ENCODE assay signal across 12 mouse cellular contexts in the genomic region with DNA sequence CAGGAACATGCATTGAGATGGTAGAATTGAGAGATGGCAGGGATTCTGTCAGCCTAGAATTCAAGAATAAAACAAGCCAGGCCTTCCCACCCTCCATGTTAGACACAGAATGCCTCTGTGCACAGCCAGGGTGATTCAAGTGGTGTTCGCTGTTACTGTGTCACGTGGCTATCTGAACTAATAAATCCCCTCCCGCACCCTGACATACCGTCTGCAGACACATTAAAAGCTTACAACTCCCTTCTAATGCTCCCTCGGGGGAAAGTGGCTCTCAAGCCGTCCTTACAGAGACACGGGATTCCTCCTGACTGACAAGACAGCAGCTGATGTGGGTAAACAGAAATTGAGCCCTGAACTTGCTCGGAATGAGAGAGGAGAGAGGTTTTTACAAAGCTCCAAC.
DNase-seq lines count a peak whose midpoint lies in the region; ATAC-seq and TF ChIP-seq lines count a peak whose summit lies in the region.
"Had no signal": no experiment of that assay in that cellular context is flagged by ENCODE, and none has a peak within 500 bp of the region (broad histone marks: within the 10 kb centered on the region; RNA-seq: fewer than 3 reads in every experiment).

No protein-coding gene starts in this region.

- H3K4me1 ChIP-seq in hindbrain, embryonic 13.5 days (replicated peaks), result peaks cover 55% of the 10 kb centered on the region
- H3K4me1 ChIP-seq in hindbrain, embryonic 11.5 days (replicated peaks; ENCODE audit: control insufficient read depth, insufficient read depth, low read length), result no peaks in the 10 kb centered on the region; the same call in 1 of the 2 replicates
- peaks cover 23% of the 10 kb centered on the region for H3K4me1 ChIP-seq in embryonic facial prominence, embryonic 14.5 days (ENCODE audit: control insufficient read depth, insufficient read depth, low read length)
- H3K4me1 ChIP-seq in neural tube, embryonic 13.5 days (replicated peaks), result peaks cover 57% of the 10 kb centered on the region

- DNase-seq in hindbrain, embryonic 11.5 days (ENCODE audit: low spot score), result no peak
- peak; percentile 66 for DNase-seq in brain, embryonic 14.5 days (ENCODE audit: low read depth)
- peak; percentile 76 for DNase-seq in embryonic facial prominence, embryonic 14.5 days (ENCODE audit: low spot score)
- DNase-seq in spleen, postnatal 4 days (ENCODE audit: low spot score in 2 of 2), result no peak
- DNase-seq in thymus, postnatal 25 days, result no peak
- DNase-seq: adrenal gland, postnatal 10 days; kidney, postnatal 36 days; liver; thymus, postnatal 36 days had no signal

- H3K9me3 ChIP-seq in hindbrain, embryonic 13.5 days, result no peaks in the 10 kb centered on the region
- no peaks in the 10 kb centered on the region for H3K9me3 ChIP-seq in hindbrain, embryonic 11.5 days (ENCODE audit: control insufficient read depth, low read length)
- H3K9me3 ChIP-seq in embryonic facial prominence, embryonic 14.5 days (ENCODE audit: control insufficient read depth, low read length), result no peaks in the 10 kb centered on the region
- H3K9me3 ChIP-seq in neural tube, embryonic 13.5 days, result no peaks in the 10 kb centered on the region

- TF ChIP-seq CTCF in brain, embryonic 14.5 days (IDR thresholded peaks at IDR 0.05; ENCODE audit: borderline replicate concordance, extremely low read depth, insufficient read depth, insufficient read length), result no peak

- 45% methylated on average over 8 of the region's 8 CpGs for WGBS in hindbrain, embryonic 13.5 days
- 62% methylated on average over 8 of the region's 8 CpGs for WGBS in hindbrain, embryonic 11.5 days
- whole genome bisulfite sequencing in embryonic facial prominence, embryonic 14.5 days, result 40% methylated on average over 8 of the region's 8 CpGs
- WGBS in neural tube, embryonic 13.5 days, result 18% methylated on average over 8 of the region's 8 CpGs

- H3K27ac ChIP-seq in hindbrain, embryonic 13.5 days, result peak overlapping the region; percentile 44; the same call in 1 of the 2 replicates
- H3K27ac ChIP-seq in hindbrain, embryonic 11.5 days (ENCODE audit: low read depth, low read length), result no peak overlapping the region
- H3K27ac ChIP-seq in embryonic facial prominence, embryonic 14.5 days (replicated peaks; ENCODE audit: low read depth, low read length), result no peak overlapping the region
- peak overlapping the region; percentile 53 for H3K27ac ChIP-seq in neural tube, embryonic 13.5 days (replicated peaks)

- no peak overlapping the region for H3K4me2 ChIP-seq in hindbrain, embryonic 13.5 days
- H3K4me2 ChIP-seq in hindbrain, embryonic 11.5 days (replicated peaks; ENCODE audit: low read depth, low read length), result no peak overlapping the region
- H3K4me2 ChIP-seq in embryonic facial prominence, embryonic 14.5 days (ENCODE audit: low read depth, low read length), result no peak overlapping the region
- no peak overlapping the region for H3K4me2 ChIP-seq in neural tube, embryonic 13.5 days

- H3K9ac ChIP-seq in hindbrain, embryonic 13.5 days, result no peak overlapping the region
- no peak overlapping the region for H3K9ac ChIP-seq in hindbrain, embryonic 11.5 days (ENCODE audit: low read depth, low read length)
- no peak overlapping the region for H3K9ac ChIP-seq in embryonic facial prominence, embryonic 14.5 days (ENCODE audit: low read depth, low read length)
- H3K9ac ChIP-seq in neural tube, embryonic 13.5 days, result 0 out of 2 replicates have a peak overlapping the region, but pooled peaks have one; percentile 34

- no peak overlapping the region for H3K4me3 ChIP-seq in hindbrain, embryonic 13.5 days
- H3K4me3 ChIP-seq in hindbrain, embryonic 11.5 days (ENCODE audit: low read depth, low read length), result no peak overlapping the region
- no peak overlapping the region for H3K4me3 ChIP-seq in embryonic facial prominence, embryonic 14.5 days (ENCODE audit: low read depth, low read length)
- H3K4me3 ChIP-seq in neural tube, embryonic 13.5 days, result no peak overlapping the region

- H3K27me3 ChIP-seq in hindbrain, embryonic 13.5 days, result peaks cover 12% of the 10 kb centered on the region; the same call in 1 of the 2 replicates
- H3K27me3 ChIP-seq in hindbrain, embryonic 11.5 days (ENCODE audit: control insufficient read depth, insufficient read depth, low read length), result peaks cover 2% of the 10 kb centered on the region; the same call in 1 of the 2 replicates
- H3K27me3 ChIP-seq in embryonic facial prominence, embryonic 14.5 days (replicated peaks; ENCODE audit: control insufficient read depth, insufficient read depth, low read length), result no peaks in the 10 kb centered on the region
- peaks cover 4% of the 10 kb centered on the region; the same call in 1 of the 2 replicates for H3K27me3 ChIP-seq in neural tube, embryonic 13.5 days

- H3K36me3 ChIP-seq in hindbrain, embryonic 13.5 days, result no peaks in the 10 kb centered on the region
- H3K36me3 ChIP-seq in hindbrain, embryonic 11.5 days (ENCODE audit: control insufficient read depth, insufficient read depth, low read length), result no peaks in the 10 kb centered on the region
- no peaks in the 10 kb centered on the region for H3K36me3 ChIP-seq in embryonic facial prominence, embryonic 14.5 days (ENCODE audit: control insufficient read depth, insufficient read depth, low read length)
- H3K36me3 ChIP-seq in neural tube, embryonic 13.5 days, result no peaks in the 10 kb centered on the region

- ATAC-seq in hindbrain, embryonic 13.5 days (ENCODE audit: low FRiP score), result no peak
- no peak for ATAC-seq in hindbrain, embryonic 11.5 days (ENCODE audit: low FRiP score)
- ATAC-seq in embryonic facial prominence, embryonic 14.5 days (ENCODE audit: low read depth), result no peak
- no peak; the same call in 1 of the 2 replicates for ATAC-seq in neural tube, embryonic 13.5 days (ENCODE audit: low read depth)
- ATAC-seq: inflammation-experienced regulatory T-cells, adult 6 months had no signal

- no peak for TF ChIP-seq POLR2A in brain, embryonic 14.5 days (IDR thresholded peaks at IDR 0.05; ENCODE audit: borderline replicate concordance, extremely low read depth, insufficient read depth, insufficient read length, poor library complexity, severe bottlenecking)

Comparison
In these comparisons a context has a peak if more than half of its experiments do, and no peak if none do; other contexts are left out.
1. H3K27ac ChIP-seq: peak in hindbrain, embryonic 13.5 days (single experiment) and neural tube, embryonic 13.5 days (single experiment); none in hindbrain, embryonic 11.5 days (single experiment) and embryonic facial prominence, embryonic 14.5 days (single experiment).
2. DNase-seq: peak in brain, embryonic 14.5 days (single experiment) and embryonic facial prominence, embryonic 14.5 days (single experiment); none in hindbrain, embryonic 11.5 days (single experiment), spleen, postnatal 4 days (0 of 2) and thymus, postnatal 25 days (single experiment).